Mouse (Mus musculus): ENCODE results near the gene Macrod1.
"Not testable (repeated sequence)": the region's sequence is repeated elsewhere in the genome, so short reads cannot be mapped to it uniquely, and the experiment has no call there.

Macrod1 gene

GRCm38 (mm10) chr19:7056248-7057087, at the start of gene Macrod1:
Gene Macrod1, plus strand, starts transcription at chr19:7056810.
- DNase-seq (ENCODE audit: low spot score in 2 of 2): peak; percentile 75 to 88

DNA sequence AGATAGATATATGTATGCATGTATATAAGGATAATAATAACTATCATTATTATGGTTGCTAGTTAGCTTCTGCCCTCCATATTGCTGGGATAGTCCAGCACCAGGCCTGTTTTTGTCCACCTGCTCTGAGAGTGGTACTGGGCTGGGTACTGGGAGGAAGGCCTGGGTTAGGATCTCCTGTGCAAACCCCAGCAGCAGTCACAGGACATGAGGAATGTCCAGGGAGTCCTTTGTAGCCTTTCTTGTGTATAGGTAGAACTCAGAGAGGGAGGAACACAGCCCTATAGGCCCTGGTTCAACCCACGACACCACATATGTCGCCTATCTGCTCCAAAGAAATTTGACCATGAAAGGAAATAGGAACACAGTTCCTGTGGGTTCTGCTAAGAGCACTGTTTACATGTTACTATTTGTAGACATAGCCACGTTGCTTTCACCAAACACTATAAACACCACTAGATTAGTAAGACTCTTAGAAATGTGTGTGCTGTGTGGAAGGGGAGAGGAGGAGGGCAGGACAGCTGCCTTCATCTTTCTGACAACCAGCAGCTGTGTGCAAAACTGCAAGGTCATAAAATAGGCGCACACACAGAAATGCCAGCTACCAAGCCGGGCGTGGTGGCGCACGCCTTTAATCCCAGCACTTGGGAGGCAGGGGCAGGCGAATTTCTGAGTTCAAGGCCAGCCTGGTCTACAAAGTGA, 49.6 kb upstream of the Macrod1 start:
- DNase-seq (ENCODE audit: low spot score in 2 of 2): no peak

DNA sequence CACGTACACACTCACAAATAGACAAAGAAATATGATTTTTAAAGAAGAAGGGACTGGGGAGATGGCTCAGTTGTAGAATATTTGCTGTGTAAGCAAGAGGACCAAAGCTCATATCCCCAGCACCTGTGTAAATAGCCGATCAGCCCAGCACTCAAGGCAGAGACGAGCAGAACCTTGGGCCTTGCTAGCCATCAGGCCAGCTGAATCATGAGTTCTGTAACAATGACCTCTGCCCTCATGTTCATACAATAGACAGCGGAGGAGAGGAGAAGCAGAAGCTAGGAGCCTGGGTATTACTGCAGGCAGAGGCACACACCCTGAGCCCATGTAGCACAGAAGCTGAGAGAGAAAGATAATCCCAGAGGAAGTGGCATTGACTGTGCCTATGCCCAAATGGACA, 44.2 kb upstream of the Macrod1 start:
- no peak for DNase-seq (ENCODE audit: low spot score in 2 of 2)

- DNase-seq (ENCODE audit: low spot score in 2 of 2): no peak
Measured at GRCm38 (mm10) chr19:7013984-7014383, 42.6 kb upstream of the Macrod1 start.

GRCm38 (mm10) chr19:7014481-7015135, 42.0 kb upstream of the Macrod1 start:
- no peak for DNase-seq (ENCODE audit: low spot score in 2 of 2)

DNA sequence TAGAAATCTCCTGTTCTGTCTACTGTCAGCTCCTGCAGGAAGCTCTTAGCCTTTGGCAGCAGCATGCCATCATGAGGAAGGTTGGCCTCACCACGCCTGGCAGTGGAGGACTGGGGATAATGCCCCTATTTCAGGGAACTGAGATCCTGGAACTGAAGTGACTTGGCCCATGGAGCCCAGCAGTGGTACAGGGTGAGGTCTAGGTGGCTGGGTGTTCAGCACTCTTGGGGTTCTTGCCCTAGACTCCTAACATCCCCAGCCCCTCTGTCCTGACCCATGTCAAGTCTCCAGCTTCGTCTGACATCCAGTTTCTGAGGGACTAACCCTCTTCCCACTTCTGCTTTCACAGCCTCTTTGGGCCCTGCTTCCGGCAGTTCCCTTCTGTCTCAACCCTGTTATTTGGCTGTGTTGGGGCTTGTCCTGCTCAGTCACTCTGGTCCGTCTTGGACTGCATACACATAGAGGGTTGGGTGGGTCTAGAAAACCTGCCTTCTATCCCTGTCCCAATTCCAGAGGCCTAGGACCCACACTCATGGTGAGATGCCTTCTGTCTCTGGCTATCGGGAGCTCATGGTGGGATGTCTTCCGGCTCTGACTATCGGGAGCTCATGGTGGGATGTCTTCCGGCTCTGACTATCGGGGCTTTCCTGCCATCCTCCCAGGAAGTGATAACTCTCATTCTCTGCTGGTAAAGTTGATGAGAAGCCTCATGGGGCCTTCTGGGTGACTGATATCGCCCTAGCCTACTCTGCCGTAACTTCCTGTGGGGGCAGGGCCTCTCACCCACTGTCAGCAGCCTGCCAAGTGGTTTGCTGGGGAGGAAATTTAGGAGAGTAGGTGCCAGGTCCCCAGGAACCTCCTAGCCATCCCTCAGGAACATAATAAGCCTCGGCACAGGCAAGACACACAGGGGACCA, 38.8 kb upstream of the Macrod1 start:
- DNase-seq (ENCODE audit: low spot score in 2 of 2): peak; percentile 67 to 79

GRCm38 (mm10) chr19:7018546-7018945, 38.1 kb upstream of the Macrod1 start:
- DNase-seq (ENCODE audit: low spot score in 2 of 2): peak in 1 of 2 experiments; percentile 76

GRCm38 (mm10) chr19:7019191-7019590, 37.4 kb upstream of the Macrod1 start, which contains the start of gene Fermt3:
Gene Fermt3, minus strand, starts transcription at chr19:7019469.
- peak; percentile 80 to 87 for DNase-seq (ENCODE audit: low spot score in 2 of 2)

DNA sequence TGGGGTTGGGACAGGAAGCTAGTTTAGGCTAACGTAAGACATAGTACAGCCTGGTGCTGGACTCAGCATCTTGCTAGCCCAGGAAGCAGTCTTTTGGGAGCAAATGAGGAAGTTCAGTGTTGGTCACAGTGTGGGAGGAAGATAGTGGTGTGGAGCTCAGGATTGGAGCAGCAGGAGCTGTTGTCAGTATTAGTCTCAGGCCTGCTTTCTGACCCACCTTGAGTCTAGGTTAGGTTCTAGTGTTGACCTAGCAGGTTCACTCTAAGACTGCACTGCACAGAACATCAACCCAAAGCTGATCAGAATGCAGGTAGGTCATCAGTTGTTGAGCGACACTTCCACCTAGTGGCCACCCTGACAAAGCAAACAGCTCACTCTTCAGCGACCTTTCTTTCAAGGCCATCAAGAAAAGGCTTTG, 36.4 kb upstream of the Macrod1 start:
- DNase-seq (ENCODE audit: low spot score in 2 of 2): peak; percentile 63 to 80

GRCm38 (mm10) chr19:7029531-7029930, 27.1 kb upstream of the Macrod1 start:
- no peak for DNase-seq (ENCODE audit: low spot score in 2 of 2)

- no peak for DNase-seq (ENCODE audit: low spot score in 2 of 2)
Measured at GRCm38 (mm10) chr19:7034006-7034405, 22.6 kb upstream of the Macrod1 start.

GRCm38 (mm10) chr19:7039088-7039720, 17.4 kb upstream of the Macrod1 start:
- peak; percentile 62 to 82 for DNase-seq (ENCODE audit: low spot score in 2 of 2)

- peak; percentile 98 to 99 for DNase-seq (ENCODE audit: low spot score in 2 of 2)
Measured at GRCm38 (mm10) chr19:7039841-7040636, 16.6 kb upstream of the Macrod1 start, which contains the start of gene Stip1. Gene Stip1, minus strand, starts transcription at chr19:7039967.

GRCm38 (mm10) chr19:7040637-7041130, 15.9 kb upstream of the Macrod1 start:
- no peak for DNase-seq (ENCODE audit: low spot score in 2 of 2)

- DNase-seq (ENCODE audit: low spot score in 2 of 2): no peak
Measured at GRCm38 (mm10) chr19:7041171-7041570, 15.4 kb upstream of the Macrod1 start.

- no peak for DNase-seq (ENCODE audit: low spot score in 2 of 2)
Measured at GRCm38 (mm10) chr19:7044279-7044678, 12.3 kb upstream of the Macrod1 start.

GRCm38 (mm10) chr19:7044706-7045105, 11.9 kb upstream of the Macrod1 start:
- DNase-seq (ENCODE audit: low spot score in 2 of 2): no peak

GRCm38 (mm10) chr19:7053382-7053781, 3.2 kb upstream of the Macrod1 start:
- not testable (repeated sequence) for DNase-seq (ENCODE audit: low spot score in 2 of 2)

DNA sequence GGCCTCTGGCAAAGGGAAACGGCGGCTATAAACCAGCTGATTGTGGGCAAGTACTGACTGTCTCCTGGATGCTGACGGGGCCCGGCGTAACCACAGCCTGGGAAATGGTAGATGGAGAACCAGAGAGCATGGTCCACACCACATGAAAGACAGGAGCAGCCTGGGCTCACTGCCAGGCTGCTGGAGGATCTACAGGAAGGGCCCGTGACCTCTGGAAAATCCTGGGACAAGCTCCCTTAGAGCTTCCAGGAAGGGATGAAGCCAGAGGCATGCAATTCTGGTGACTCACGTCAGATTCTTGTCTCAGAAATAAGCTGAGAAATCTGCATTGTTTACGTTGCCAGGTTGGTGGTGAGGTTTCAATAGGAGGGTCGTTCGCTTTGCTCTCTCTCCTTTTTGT, 1.8 kb upstream of the Macrod1 start:
- DNase-seq (ENCODE audit: low spot score in 2 of 2): no peak

- no peak for DNase-seq (ENCODE audit: low spot score in 2 of 2)
Measured at GRCm38 (mm10) chr19:7055173-7055572, 1.4 kb upstream of the Macrod1 start.

All from spleen, postnatal 4 days (tissue).